Mouse (Mus musculus): ENCODE data around the gene Iqgap3. TPM values are rescaled to one million over a fixed set of nuclear protein-coding genes. Genes with fewer than 3 reads are reported as not detected.
A peak's percentile ranks its signal among the peaks of the same experiment; 100 is the strongest.

The Iqgap3 gene
- total and polyA plus RNA-seq, 3 experiments: 0.21 to 0.64 (median 0.45) TPM

GRCm38 (mm10) chr3:88136346-88136745 lies 54.6 kb downstream of the Iqgap3 start:
- intact Hi-C loops (cut with DNase I): no loop called here
- Histone ChIP-seq H3K9ac (ENCODE audit: low read depth, low read length) (no peak overlapping the region), H3K79me2 (replicated peaks; ENCODE audit: control insufficient read depth, insufficient read depth, low read length) (no peaks in the 10 kb centered on the region), H3K36me3 (ENCODE audit: control insufficient read depth, insufficient read depth, low read length) (no peaks in the 10 kb centered on the region; the same call in 1 of the 2 replicates), H3K27ac (peak overlapping the region; percentile 99; the same call in 1 of the 2 replicates), H3K4me3 (no peak overlapping the region), H3K27me3 (ENCODE audit: control insufficient read depth, insufficient read depth, low read length) (no peaks in the 10 kb centered on the region), H3K4me1 (ENCODE audit: control insufficient read depth, insufficient read depth, low read length) (peaks cover 16% of the 10 kb centered on the region)
- TF ChIP-seq POLR2A (IDR thresholded peaks at IDR 0.05; ENCODE audit: insufficient read depth, low read depth, low read length) (no peak), CTCF (IDR thresholded peaks at IDR 0.05) (no peak), EP300 (IDR thresholded peaks at IDR 0.05; ENCODE audit: insufficient read depth, low read depth, low read length) (no peak)
- no peak for DNase-seq
- 81% methylated on average over 9 of the region's 9 CpGs for WGBS

GRCm38 (mm10) chr3:88136945-88137494 lies 55.2 kb downstream of the Iqgap3 start:
- no peaks in the 10 kb centered on the region for H3K79me2 ChIP-seq (replicated peaks; ENCODE audit: control insufficient read depth, insufficient read depth, low read length)
- TF ChIP-seq CTCF (IDR thresholded peaks at IDR 0.05) (no peak), POLR2A (IDR thresholded peaks at IDR 0.05; ENCODE audit: insufficient read depth, low read depth, low read length) (no peak)
- 62% methylated on average over 4 of the region's 4 CpGs for WGBS
- peaks cover 17% of the 10 kb centered on the region for H3K4me1 ChIP-seq (ENCODE audit: control insufficient read depth, insufficient read depth, low read length)
- intact Hi-C loops (cut with DNase I): no loop called here
- no peaks in the 10 kb centered on the region for H3K27me3 ChIP-seq (ENCODE audit: control insufficient read depth, insufficient read depth, low read length)
- no peaks in the 10 kb centered on the region; the same call in 1 of the 2 replicates for H3K36me3 ChIP-seq (ENCODE audit: control insufficient read depth, insufficient read depth, low read length)
- H3K27ac ChIP-seq: peak overlapping the region; percentile 99
- H3K9ac ChIP-seq (ENCODE audit: low read depth, low read length): no peak overlapping the region
- DNase-seq: peak in 1 of 2 experiments; percentile 36
- no peak overlapping the region; the same call in 1 of the 2 replicates for H3K4me3 ChIP-seq

GRCm38 (mm10) chr3:88137821-88138220 lies 56.0 kb downstream of the Iqgap3 start:
- Histone ChIP-seq H3K27me3 (ENCODE audit: control insufficient read depth, insufficient read depth, low read length) (no peaks in the 10 kb centered on the region), H3K4me1 (ENCODE audit: control insufficient read depth, insufficient read depth, low read length) (peaks cover 16% of the 10 kb centered on the region), H3K27ac (peak overlapping the region; percentile 99), H3K4me3 (peak overlapping the region; percentile 80), H3K79me2 (replicated peaks; ENCODE audit: control insufficient read depth, insufficient read depth, low read length) (no peaks in the 10 kb centered on the region), H3K36me3 (ENCODE audit: control insufficient read depth, insufficient read depth, low read length) (no peaks in the 10 kb centered on the region; the same call in 1 of the 2 replicates), H3K9ac (ENCODE audit: low read depth, low read length) (peak overlapping the region; percentile 56)
- 2% methylated on average over 3 of the region's 3 CpGs for WGBS
- peak in 1 of 2 experiments; percentile 20 for DNase-seq
- intact Hi-C loops (cut with DNase I): no loop called here
- TF ChIP-seq EP300 (IDR thresholded peaks at IDR 0.05; ENCODE audit: insufficient read depth, low read depth, low read length) (no peak), CTCF (IDR thresholded peaks at IDR 0.05) (peak; percentile 50)

- Histone ChIP-seq H3K9ac (ENCODE audit: low read depth, low read length) (peak overlapping the region; percentile 86), H3K36me3 (ENCODE audit: control insufficient read depth, insufficient read depth, low read length) (no peaks in the 10 kb centered on the region; the same call in 1 of the 2 replicates), H3K27ac (peak overlapping the region; percentile 99), H3K27me3 (ENCODE audit: control insufficient read depth, insufficient read depth, low read length) (no peaks in the 10 kb centered on the region), H3K79me2 (replicated peaks; ENCODE audit: control insufficient read depth, insufficient read depth, low read length) (peaks cover 3% of the 10 kb centered on the region), H3K4me3 (peak overlapping the region; percentile 80), H3K4me1 (ENCODE audit: control insufficient read depth, insufficient read depth, low read length) (peaks cover 13% of the 10 kb centered on the region)
- peak; percentile 92 to 96 for DNase-seq
- WGBS: under 1% methylated on average over 32 of the region's 32 CpGs
- TF ChIP-seq CTCF (IDR thresholded peaks at IDR 0.05): no peak
- TF ChIP-seq POLR2A (IDR thresholded peaks at IDR 0.05; ENCODE audit: insufficient read depth, low read depth, low read length): peak; percentile 66
- peak; percentile 100 for TF ChIP-seq EP300 (IDR thresholded peaks at IDR 0.05; ENCODE audit: insufficient read depth, low read depth, low read length)
- intact Hi-C loops (cut with DNase I): no loop called here
Observed at GRCm38 (mm10) chr3:88138336-88139242, 56.8 kb downstream of the Iqgap3 start.

GRCm38 (mm10) chr3:88139243-88140177 lies 57.7 kb downstream of the Iqgap3 start:
- Histone ChIP-seq H3K27ac (peak overlapping the region; percentile 99), H3K4me3 (peak overlapping the region; percentile 80), H3K4me1 (ENCODE audit: control insufficient read depth, insufficient read depth, low read length) (peaks cover 18% of the 10 kb centered on the region), H3K27me3 (ENCODE audit: control insufficient read depth, insufficient read depth, low read length) (no peaks in the 10 kb centered on the region), H3K79me2 (replicated peaks; ENCODE audit: control insufficient read depth, insufficient read depth, low read length) (peaks cover 6% of the 10 kb centered on the region), H3K9ac (ENCODE audit: low read depth, low read length) (peak overlapping the region; percentile 86), H3K36me3 (ENCODE audit: control insufficient read depth, insufficient read depth, low read length) (no peaks in the 10 kb centered on the region; the same call in 1 of the 2 replicates)
- WGBS: 13% methylated on average over 25 of the region's 25 CpGs
- TF ChIP-seq POLR2A (IDR thresholded peaks at IDR 0.05; ENCODE audit: insufficient read depth, low read depth, low read length) (peak; percentile 27; the same call in 1 of the 2 replicates), EP300 (IDR thresholded peaks at IDR 0.05; ENCODE audit: insufficient read depth, low read depth, low read length) (0 out of 2 replicates have a peak, but pooled peaks have one; percentile 12), CTCF (IDR thresholded peaks at IDR 0.05) (no peak)
- DNase-seq: peak; percentile 67 to 71
- intact Hi-C loops (cut with DNase I): loop anchor here (5.0 kb wide), 1 partner anchor 157 kb away; no protein-coding TSS in a partner anchor

Data from heart, adult 2 months (tissue).